Mouse (Mus musculus): ENCODE results near the gene Lats2. TPM values are rescaled to one million over a fixed set of nuclear protein-coding genes. Genes with fewer than 3 reads are reported as not detected.
A peak's percentile ranks its signal among the peaks of the same experiment; 100 is the strongest.

The Lats2 gene
- 32.6 and 33.5 TPM in 2 replicates for polyA plus RNA-seq (2012; rRNA removed)

- H3K4me1 ChIP-seq (ENCODE audit: control insufficient read depth, insufficient read depth, low read length) = no peaks in the 10 kb centered on the region
- no peaks in the 10 kb centered on the region for H3K27me3 ChIP-seq (ENCODE audit: control insufficient read depth, insufficient read depth, low read length)
- H3K27ac ChIP-seq (ENCODE audit: insufficient read depth, low read length) = no peak within 1 kb of the TSS
- TF ChIP-seq POLR2A (IDR thresholded peaks at IDR 0.05; ENCODE audit: borderline replicate concordance, insufficient read depth, low read length) (no peak), CTCF (IDR thresholded peaks at IDR 0.05; ENCODE audit: borderline replicate concordance, insufficient read depth, low read depth, low read length) (no peak)
- H3K4me3 ChIP-seq (replicated peaks; ENCODE audit: insufficient read depth, low read depth, low read length) = no peak within 1 kb of the TSS
- 61% methylated on average over 4 of the region's 4 CpGs for WGBS
- DNase-seq = no peak
Observed at GRCm38 (mm10) chr14:57758237-57758636, at the start of gene Lats2. Gene Lats2 (minus strand): TSS chr14:57758388.

GRCm38 (mm10) chr14:57803731-57804130, 45.5 kb upstream of the Lats2 start:
- TF ChIP-seq POLR2A (IDR thresholded peaks at IDR 0.05; ENCODE audit: borderline replicate concordance, insufficient read depth, low read length) (no peak), CTCF (IDR thresholded peaks at IDR 0.05; ENCODE audit: borderline replicate concordance, insufficient read depth, low read depth, low read length) (no peak)
- Histone ChIP-seq H3K4me3 (replicated peaks; ENCODE audit: insufficient read depth, low read depth, low read length) (no peak overlapping the region), H3K4me1 (ENCODE audit: control insufficient read depth, insufficient read depth, low read length) (peaks cover 3% of the 10 kb centered on the region; the same call in 1 of the 2 replicates), H3K27me3 (ENCODE audit: control insufficient read depth, insufficient read depth, low read length) (no peaks in the 10 kb centered on the region), H3K27ac (ENCODE audit: insufficient read depth, low read length) (no peak overlapping the region)
- no peak for DNase-seq
- WGBS = 83% methylated on average over 4 of the region's 4 CpGs

GRCm38 (mm10) chr14:57797991-57798931, 40.1 kb upstream of the Lats2 start, which contains the start of gene Sap18:
Gene Sap18 (plus strand): TSS chr14:57798180.
- no peaks in the 10 kb centered on the region for H3K27me3 ChIP-seq (ENCODE audit: control insufficient read depth, insufficient read depth, low read length)
- no peak for TF ChIP-seq CTCF (IDR thresholded peaks at IDR 0.05; ENCODE audit: borderline replicate concordance, insufficient read depth, low read depth, low read length)
- TF ChIP-seq POLR2A (IDR thresholded peaks at IDR 0.05; ENCODE audit: borderline replicate concordance, insufficient read depth, low read length) = peak; percentile 75
- WGBS = under 1% methylated on average over 99 of the region's 99 CpGs
- peak; percentile 97 to 98 for DNase-seq
- H3K4me3 ChIP-seq (replicated peaks; ENCODE audit: insufficient read depth, low read depth, low read length) = peak within 1 kb of the TSS; percentile 76
- H3K27ac ChIP-seq (ENCODE audit: insufficient read depth, low read length) = peak within 1 kb of the TSS; percentile 14; the same call in 1 of the 2 replicates
- H3K4me1 ChIP-seq (ENCODE audit: control insufficient read depth, insufficient read depth, low read length) = peaks cover 3% of the 10 kb centered on the region; the same call in 1 of the 2 replicates

- Histone ChIP-seq H3K4me3 (replicated peaks; ENCODE audit: insufficient read depth, low read depth, low read length) (peak overlapping the region; percentile 48), H3K27me3 (ENCODE audit: control insufficient read depth, insufficient read depth, low read length) (no peaks in the 10 kb centered on the region), H3K27ac (ENCODE audit: insufficient read depth, low read length) (peak overlapping the region; percentile 14; the same call in 1 of the 2 replicates), H3K4me1 (ENCODE audit: control insufficient read depth, insufficient read depth, low read length) (peaks cover 3% of the 10 kb centered on the region; the same call in 1 of the 2 replicates)
- TF ChIP-seq CTCF (IDR thresholded peaks at IDR 0.05; ENCODE audit: borderline replicate concordance, insufficient read depth, low read depth, low read length) (no peak), POLR2A (IDR thresholded peaks at IDR 0.05; ENCODE audit: borderline replicate concordance, insufficient read depth, low read length) (no peak)
- 11% methylated on average over 7 of the region's 7 CpGs for WGBS
- DNase-seq = peak in 1 of 2 experiments; percentile 35
Observed at GRCm38 (mm10) chr14:57797551-57797950, 39.4 kb upstream of the Lats2 start.

GRCm38 (mm10) chr14:57791171-57791570, 33.0 kb upstream of the Lats2 start:
- WGBS = 81% methylated on average over 4 of the region's 4 CpGs
- no peak for DNase-seq
- no peak overlapping the region for H3K27ac ChIP-seq (ENCODE audit: insufficient read depth, low read length)
- no peaks in the 10 kb centered on the region for H3K27me3 ChIP-seq (ENCODE audit: control insufficient read depth, insufficient read depth, low read length)
- H3K4me3 ChIP-seq (replicated peaks; ENCODE audit: insufficient read depth, low read depth, low read length) = no peak overlapping the region
- no peak for TF ChIP-seq POLR2A (IDR thresholded peaks at IDR 0.05; ENCODE audit: borderline replicate concordance, insufficient read depth, low read length)
- no peak for TF ChIP-seq CTCF (IDR thresholded peaks at IDR 0.05; ENCODE audit: borderline replicate concordance, insufficient read depth, low read depth, low read length)
- no peaks in the 10 kb centered on the region for H3K4me1 ChIP-seq (ENCODE audit: control insufficient read depth, insufficient read depth, low read length)

- Histone ChIP-seq H3K27me3 (ENCODE audit: control insufficient read depth, insufficient read depth, low read length) (no peaks in the 10 kb centered on the region), H3K27ac (ENCODE audit: insufficient read depth, low read length) (no peak overlapping the region), H3K4me3 (replicated peaks; ENCODE audit: insufficient read depth, low read depth, low read length) (no peak overlapping the region), H3K4me1 (ENCODE audit: control insufficient read depth, insufficient read depth, low read length) (no peaks in the 10 kb centered on the region)
- TF ChIP-seq POLR2A (IDR thresholded peaks at IDR 0.05; ENCODE audit: borderline replicate concordance, insufficient read depth, low read length) (no peak), CTCF (IDR thresholded peaks at IDR 0.05; ENCODE audit: borderline replicate concordance, insufficient read depth, low read depth, low read length) (no peak)
- no peak for DNase-seq
- WGBS = 92% methylated on average over 9 of the region's 9 CpGs
Observed at GRCm38 (mm10) chr14:57789759-57790158, 31.6 kb upstream of the Lats2 start.

GRCm38 (mm10) chr14:57789311-57789710, 31.1 kb upstream of the Lats2 start:
- no peak for TF ChIP-seq CTCF (IDR thresholded peaks at IDR 0.05; ENCODE audit: borderline replicate concordance, insufficient read depth, low read depth, low read length)
- no peak for TF ChIP-seq POLR2A (IDR thresholded peaks at IDR 0.05; ENCODE audit: borderline replicate concordance, insufficient read depth, low read length)
- no peak overlapping the region for H3K27ac ChIP-seq (ENCODE audit: insufficient read depth, low read length)
- DNase-seq = no peak
- 70% methylated on average over 2 of the region's 2 CpGs for WGBS
- no peaks in the 10 kb centered on the region for H3K4me1 ChIP-seq (ENCODE audit: control insufficient read depth, insufficient read depth, low read length)
- no peaks in the 10 kb centered on the region for H3K27me3 ChIP-seq (ENCODE audit: control insufficient read depth, insufficient read depth, low read length)
- H3K4me3 ChIP-seq (replicated peaks; ENCODE audit: insufficient read depth, low read depth, low read length) = no peak overlapping the region
